Mouse (Mus musculus) splenic B cell, adult 2 months (primary cell): ENCODE measurements around the gene Elf5.
A peak's percentile ranks its signal among the peaks of the same experiment; 100 is the strongest.

Experiments used
- DNase-seq: peaks from one replicate; pipeline ENCODE4 v3.0.0-alpha.2; 2011; ENCODE audit warnings: low read depth, low spot score
- H3K27me3 ChIP-seq: 2 replicates; pipeline ENCODE4 v1.6.1; 2012; ENCODE audit warnings: mild to moderate bottlenecking, low read length, moderate library complexity, mixed read lengths; ENCODE audit not compliant: control insufficient read depth, poor library complexity, insufficient read depth, severe bottlenecking
- H3K36me3 ChIP-seq: 2 replicates; pipeline ENCODE4 v1.6.1; 2012; ENCODE audit warnings: mild to moderate bottlenecking, low read length, moderate library complexity, mixed read lengths; ENCODE audit not compliant: control insufficient read depth, poor library complexity, insufficient read depth, severe bottlenecking

Elf5 gene

DNA sequence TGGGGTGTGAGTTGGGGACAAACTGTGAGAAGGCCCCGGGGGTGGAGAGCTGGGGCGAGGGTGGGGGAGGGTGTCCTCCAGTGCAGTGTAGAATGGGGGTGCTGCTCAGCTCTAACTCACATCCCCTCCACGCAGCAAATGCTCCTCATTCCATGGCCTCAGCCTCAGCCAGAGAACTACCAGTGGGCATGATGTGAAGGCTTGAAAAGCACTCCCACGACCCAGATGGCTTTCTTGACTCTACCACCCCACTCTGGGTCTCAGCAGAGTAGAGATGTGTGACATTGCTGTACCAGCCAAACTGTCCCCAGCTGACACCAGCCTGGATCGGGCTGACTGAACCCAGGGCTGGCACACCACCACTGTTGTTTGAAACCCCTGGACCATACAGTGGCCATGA is 41.1 kb downstream of the Elf5 start:
- Histone ChIP-seq H3K27me3 (no peaks in the 10 kb centered on the region), H3K36me3 (peaks cover 19% of the 10 kb centered on the region)
- DNase-seq, result no peak

DNA sequence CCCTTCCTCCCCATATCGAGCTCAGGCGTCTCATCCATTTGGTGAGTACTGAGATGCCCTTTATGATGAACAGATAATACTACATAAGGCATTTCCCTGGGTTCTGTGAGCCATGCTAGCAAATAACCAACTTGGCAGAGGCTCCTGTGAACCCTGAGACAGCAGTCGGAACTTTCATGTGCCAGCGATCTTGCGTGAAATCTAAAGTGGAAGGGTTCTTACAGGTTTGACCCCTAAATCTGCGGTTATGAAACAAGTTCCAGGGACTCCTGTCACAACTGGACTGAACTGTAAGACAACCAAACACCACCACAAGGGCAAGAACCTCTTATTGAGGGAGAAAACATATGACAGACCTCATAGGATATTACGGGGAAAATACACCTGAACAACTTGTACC is 44.3 kb downstream of the Elf5 start:
- Histone ChIP-seq H3K36me3 (peaks cover 34% of the 10 kb centered on the region), H3K27me3 (no peaks in the 10 kb centered on the region)
- no peak for DNase-seq

DNA sequence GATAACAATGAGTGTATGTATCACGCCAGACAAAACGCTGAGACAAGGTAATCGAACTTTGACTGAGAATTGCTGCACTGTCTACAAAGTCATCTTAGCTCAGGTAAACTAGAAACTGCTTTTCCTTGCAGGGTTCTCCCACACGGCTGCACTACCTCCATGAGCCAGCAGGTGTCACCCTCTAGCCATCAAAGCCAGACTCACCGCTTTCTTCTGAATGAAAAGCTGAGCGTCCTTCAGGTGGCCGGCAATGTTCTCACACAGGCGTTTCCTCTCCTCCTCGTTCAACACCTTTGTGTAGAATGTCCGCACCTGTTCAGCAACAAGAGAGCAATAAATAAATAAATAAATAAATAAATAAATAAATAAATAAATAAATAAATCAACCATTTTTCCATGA is 45.2 kb downstream of the Elf5 start:
- H3K27me3 ChIP-seq, result no peaks in the 10 kb centered on the region
- H3K36me3 ChIP-seq, result peaks cover 36% of the 10 kb centered on the region
- DNase-seq, result peak; percentile 89

DNA sequence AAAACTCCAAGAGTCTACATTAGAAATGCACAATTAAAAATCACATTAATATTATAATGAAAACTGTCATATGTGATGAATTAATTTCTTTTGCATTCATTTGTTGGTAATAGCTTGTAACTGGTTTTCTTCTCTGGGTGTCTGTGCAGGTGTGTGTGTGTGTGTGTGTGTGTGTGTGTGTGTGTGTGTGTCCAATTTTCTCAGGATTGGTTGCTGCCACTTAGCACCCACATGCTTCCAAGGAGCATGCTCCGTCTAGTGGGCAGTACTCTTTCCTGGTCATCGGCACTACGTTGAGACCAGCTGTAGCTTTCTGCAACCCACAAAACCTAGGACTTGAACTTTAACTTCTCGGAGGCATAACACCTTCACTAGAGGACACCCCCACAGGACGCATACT is 45.6 kb downstream of the Elf5 start:
- no peaks in the 10 kb centered on the region for H3K27me3 ChIP-seq
- DNase-seq, result no peak
- H3K36me3 ChIP-seq, result peaks cover 39% of the 10 kb centered on the region

DNA sequence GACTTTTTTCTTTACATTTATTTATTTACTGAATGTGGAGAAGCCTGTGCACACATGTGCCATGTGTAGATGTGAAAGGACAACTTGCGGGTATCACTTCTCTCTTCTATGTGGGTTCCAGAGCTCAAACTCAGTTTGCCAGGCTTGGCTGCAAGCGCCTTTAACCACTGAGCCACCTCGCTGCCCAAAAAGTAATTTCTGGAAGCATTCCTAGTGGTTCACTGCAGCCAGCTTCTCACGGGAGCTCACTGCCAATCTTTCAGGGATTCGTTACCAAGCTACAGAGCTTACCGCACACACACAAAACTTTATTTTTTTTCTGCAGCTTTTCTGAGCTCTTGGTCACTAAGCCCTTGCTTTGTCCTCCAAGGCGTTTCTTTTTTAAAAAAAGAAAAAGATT is 46.1 kb downstream of the Elf5 start:
- H3K36me3 ChIP-seq, result peaks cover 39% of the 10 kb centered on the region
- H3K27me3 ChIP-seq, result no peaks in the 10 kb centered on the region
- no peak for DNase-seq

DNA sequence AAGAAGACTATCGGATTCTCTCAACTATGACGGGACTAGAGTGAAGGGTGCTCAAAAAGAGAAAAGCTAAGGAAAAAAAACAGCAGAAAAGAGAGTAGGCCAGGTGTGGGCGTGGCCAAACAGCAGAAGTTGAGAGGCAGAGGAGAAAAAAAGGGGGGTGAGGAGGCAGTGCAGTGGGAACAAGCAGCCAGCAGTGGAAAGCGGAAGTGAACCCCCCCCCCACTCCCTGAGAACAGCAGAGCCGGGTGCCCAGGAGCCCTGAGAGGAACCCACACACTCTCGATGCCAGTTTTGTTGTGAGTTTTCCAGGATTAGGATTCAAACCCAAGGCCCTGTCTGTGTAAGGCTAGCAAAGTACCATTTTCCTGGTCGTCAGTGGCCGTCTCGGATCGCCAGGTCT is 47.6 kb downstream of the Elf5 start:
- H3K27me3 ChIP-seq, result no peaks in the 10 kb centered on the region
- peak; percentile 19 for DNase-seq
- peaks cover 36% of the 10 kb centered on the region for H3K36me3 ChIP-seq

DNA sequence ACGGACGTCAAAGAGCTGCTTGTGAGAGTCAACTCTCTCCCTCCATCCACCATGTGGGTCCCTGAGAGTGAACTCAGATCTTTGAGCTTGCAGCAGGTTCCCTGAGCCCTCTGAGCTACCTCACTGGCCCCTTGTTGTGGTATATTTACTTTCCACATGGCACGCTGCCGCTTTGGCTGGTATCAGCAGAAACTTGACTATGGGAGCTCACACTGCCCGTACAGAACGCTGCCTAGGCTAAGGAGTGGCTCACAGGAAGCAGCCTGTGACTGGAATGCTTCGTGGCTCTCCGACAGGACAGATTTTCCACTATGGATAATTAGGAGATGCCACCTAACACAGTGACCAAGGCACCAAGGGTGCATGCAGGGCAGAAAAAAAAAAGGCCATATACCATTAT is 49.7 kb downstream of the Elf5 start:
- Histone ChIP-seq H3K27me3 (no peaks in the 10 kb centered on the region), H3K36me3 (peaks cover 24% of the 10 kb centered on the region)
- no peak for DNase-seq

DNA sequence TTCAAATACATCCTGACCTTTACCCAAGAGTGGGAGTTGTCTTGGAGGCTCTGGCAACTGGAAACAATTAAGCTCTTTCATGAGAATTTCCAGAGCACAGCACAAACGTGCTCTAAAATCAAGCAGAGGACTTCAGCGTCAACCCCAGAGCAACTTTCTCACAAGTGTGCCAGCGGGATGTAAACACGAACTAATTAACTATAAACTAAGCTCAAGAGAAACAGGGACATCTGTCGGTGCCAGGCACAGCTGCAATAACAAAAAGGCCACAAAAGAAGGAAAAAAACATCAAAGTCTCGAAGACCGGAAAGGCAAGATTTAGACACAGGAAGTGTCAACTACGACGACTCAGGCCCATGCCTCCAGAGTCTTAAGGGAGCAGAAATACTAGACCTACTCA is 50.3 kb downstream of the Elf5 start:
- Histone ChIP-seq H3K36me3 (peaks cover 24% of the 10 kb centered on the region), H3K27me3 (no peaks in the 10 kb centered on the region)
- no peak for DNase-seq

DNA sequence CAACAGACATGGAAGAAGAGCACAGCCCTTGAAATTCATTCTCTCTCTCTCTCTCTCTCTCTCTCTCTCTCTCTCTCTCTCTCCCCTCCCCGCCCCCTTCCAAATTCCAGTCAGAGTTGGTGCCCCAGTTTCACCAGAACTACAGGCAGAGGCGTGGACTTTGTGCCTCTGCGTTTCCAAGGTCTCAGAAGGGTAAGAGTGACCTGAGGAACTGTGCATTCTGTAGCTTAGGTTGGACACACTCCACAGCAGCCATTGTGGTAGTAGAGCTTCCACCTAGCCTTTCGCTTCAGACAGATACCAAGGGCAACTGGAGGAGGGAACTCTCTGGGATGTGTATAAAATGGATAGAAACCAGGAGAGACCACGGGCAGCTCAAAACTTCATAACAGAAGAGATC is 51.3 kb downstream of the Elf5 start:
- peaks cover 27% of the 10 kb centered on the region for H3K36me3 ChIP-seq
- no peak for DNase-seq
- H3K27me3 ChIP-seq, result no peaks in the 10 kb centered on the region

DNA sequence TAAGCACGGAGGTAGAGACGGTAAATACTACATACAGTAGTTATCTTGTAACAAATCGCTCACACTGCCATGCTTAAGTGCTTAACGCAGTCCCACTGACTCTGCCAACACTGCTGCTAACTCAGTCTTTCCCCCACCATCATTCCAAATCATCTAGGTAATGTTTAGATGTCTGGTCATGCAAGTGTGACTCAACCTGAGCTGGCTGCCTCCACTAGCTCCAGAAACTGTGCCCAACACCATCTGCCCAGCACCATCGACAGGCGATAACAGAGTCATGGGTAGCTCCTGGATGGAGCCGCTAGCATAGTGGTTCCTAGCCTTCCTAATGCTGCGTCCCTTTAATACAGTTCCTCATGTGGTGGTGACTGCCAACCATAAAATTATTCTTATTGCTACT is 53.0 kb downstream of the Elf5 start:
- Histone ChIP-seq H3K27me3 (no peaks in the 10 kb centered on the region), H3K36me3 (peaks cover 23% of the 10 kb centered on the region)
- DNase-seq, result no peak

DNA sequence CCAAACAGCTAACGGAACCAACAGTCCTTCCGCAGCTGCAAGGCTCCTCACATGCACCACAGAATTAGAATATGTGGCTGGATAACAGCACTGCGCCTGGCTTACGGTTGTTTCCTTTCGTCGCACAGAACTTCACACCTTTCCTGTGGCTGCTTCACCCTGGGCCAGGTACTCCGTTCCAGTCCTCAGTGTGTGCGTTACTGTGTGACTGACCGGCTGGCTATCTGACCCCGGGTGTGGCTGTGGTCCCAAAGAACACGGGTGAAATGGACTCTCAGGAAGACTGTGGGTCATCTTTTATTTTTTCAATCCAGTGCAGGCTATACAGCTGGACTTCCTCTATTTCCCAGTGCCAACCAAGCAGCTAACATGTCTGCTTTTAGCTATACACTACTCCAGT is 53.9 kb downstream of the Elf5 start:
- Histone ChIP-seq H3K27me3 (no peaks in the 10 kb centered on the region), H3K36me3 (peaks cover 21% of the 10 kb centered on the region)
- DNase-seq, result no peak

DNA sequence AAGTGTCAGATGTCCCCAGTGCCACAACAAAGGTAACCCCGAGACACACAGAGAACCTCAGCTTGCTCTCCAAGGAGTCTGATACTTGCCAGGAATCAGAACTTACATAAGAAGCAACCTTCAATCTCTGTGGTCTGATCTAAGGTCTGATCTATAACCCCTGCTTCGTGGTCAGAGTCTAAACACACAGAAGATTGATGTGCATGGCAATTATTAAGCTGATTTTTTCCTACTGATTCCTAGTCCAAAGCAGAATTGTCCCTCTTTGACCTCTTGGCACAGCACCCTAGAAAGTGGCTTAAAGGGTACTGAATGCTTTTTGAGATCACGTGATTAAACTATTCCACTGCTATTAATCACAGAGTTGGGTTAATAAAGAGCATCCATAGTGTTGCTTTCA is 54.8 kb downstream of the Elf5 start:
- H3K36me3 ChIP-seq, result peaks cover 19% of the 10 kb centered on the region
- no peaks in the 10 kb centered on the region for H3K27me3 ChIP-seq
- DNase-seq, result no peak

DNA sequence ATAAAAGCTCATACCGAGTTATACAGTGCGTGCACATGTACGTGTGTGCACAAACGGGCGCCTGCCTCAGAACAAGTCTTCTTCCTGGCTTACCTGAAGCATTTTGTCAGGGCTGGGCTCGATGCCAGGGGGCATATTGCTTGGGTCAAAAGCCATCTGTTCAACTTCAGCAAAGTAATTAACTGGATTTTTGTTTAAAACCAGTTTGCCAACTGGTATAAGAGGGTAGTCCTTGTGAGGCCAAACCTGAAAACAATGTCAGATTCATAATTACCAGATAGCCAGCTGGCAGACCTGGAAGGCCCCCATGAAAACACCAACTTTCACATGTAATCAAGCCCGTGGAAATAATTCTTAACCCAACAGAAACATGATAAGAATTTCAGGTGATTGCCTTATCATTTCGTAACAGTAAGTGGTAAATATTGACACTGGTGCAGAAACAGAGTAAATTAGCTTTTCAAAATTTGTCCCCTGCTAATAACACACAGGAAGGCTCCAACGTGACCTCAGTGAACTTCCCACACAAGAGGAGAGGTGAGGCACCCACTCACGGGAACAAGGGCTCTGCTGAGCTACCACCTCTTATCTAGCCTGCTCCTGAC is 55.6 kb downstream of the Elf5 start:
- no peak for DNase-seq
- H3K36me3 ChIP-seq, result peaks cover 17% of the 10 kb centered on the region

DNA sequence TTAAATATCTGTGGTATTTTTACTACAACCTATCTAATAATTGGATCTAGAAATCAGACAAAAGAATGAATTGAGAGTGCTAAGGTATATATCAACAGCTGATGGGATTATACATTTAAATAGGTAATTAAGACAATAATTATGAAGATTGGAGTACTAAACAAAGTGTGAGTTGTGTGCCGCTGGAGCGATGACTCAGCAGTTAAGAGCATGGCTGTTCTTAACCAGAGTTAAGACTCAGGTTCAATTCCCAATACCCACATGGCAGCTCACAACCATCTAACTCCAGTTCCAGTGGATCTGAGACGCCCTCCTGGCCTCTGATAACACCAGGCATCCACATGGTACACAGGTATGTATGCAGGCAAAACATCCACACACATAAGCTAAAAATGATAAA is 61.9 kb downstream of the Elf5 start:
- Histone ChIP-seq H3K27me3 (no peaks in the 10 kb centered on the region), H3K36me3 (peaks cover 17% of the 10 kb centered on the region; the same call in 1 of the 2 replicates)
- no peak for DNase-seq

More for the DNA sequence above, 55.6 kb downstream of the Elf5 start:
- no peaks in the 10 kb centered on the region for H3K27me3 ChIP-seq

DNA sequence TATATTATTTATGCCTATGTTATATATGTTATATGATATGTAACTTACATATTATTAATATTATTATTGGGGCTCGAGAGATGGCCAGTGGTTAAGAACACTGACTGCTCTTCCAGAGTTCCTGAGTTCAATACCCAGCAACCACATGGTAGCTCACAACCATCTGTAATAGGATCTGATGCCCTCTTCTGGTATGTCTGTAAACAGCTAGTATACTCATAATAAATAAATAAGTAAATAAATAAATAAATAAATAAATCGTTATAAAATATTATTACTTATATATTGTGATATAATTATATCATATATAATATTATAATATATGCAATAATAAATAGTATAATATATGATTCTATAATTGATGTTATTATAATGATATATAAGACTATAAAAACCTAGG is 64.7 kb downstream of the Elf5 start:
- H3K36me3 ChIP-seq, result peaks cover 9% of the 10 kb centered on the region; the same call in 1 of the 2 replicates
- H3K27me3 ChIP-seq, result no peaks in the 10 kb centered on the region
- no peak for DNase-seq

DNA sequence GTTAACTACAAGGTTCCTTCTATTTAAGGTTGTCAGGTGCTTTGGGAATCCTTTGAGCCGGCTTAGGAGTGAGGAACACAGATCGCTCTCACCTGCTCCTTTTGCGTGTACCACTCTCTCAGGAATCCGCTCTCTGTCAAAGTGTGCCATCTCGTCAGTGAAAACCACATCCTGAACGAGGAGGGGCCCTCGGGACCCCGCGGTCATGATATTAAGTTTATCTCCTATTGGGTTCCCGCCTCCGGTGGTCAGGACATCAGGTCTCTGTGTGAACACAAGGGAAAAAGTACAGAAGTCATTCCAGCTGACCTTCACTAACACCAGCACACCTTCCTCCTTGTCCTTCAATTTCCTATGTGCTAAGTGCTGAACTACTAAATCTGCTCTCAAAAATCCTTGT is 65.2 kb downstream of the Elf5 start:
- no peak for DNase-seq
- H3K36me3 ChIP-seq, result peaks cover 7% of the 10 kb centered on the region; the same call in 1 of the 2 replicates
- H3K27me3 ChIP-seq, result no peaks in the 10 kb centered on the region
